Mouse (Mus musculus) hematopoietic stem cell, adult 5-6 weeks (primary cell): Measurements from ENCODE around the gene Ldhc. TPM values are rescaled to one million over a fixed set of nuclear protein-coding genes. Genes with fewer than 3 reads are reported as not detected.

Source experiments
- ATAC-seq, 2 experiments: fragments of 125-278 bp in 1 of 2; replicated peaks in 1 of 2; 2 replicates each; pipeline ENCODE4 v1.8.0; 2016 to 2017; ENCODE audit warnings: inconsistent platforms in 2 of 2, mild to moderate bottlenecking in 2 of 2, moderate number of reproducible peaks in 2 of 2, low read depth in 1 of 2, moderate TSS enrichment in 1 of 2; ENCODE audit not compliant: low FRiP score in 2 of 2, poor library complexity in 2 of 2, severe bottlenecking in 2 of 2, insufficient read depth in 1 of 2, low TSS enrichment in 1 of 2
- total RNA-seq: library from RNA; stranded (forward); fragments of 172-1452, 232-1000 nt; gene quantifications from 2 replicates; pipeline ENCODE4 v1.2.3, GENCODE M21; 2017

Gene Ldhc
- total RNA-seq, 1 experiment from 2014 or later: not detected

- peak in 1 of 2 experiments; percentile 11; a peak in 1 of 4 replicates for ATAC-seq
These were observed 21.6 kb upstream of the Ldhc start for GRCm38 (mm10) chr7:46839446-46839845.

- no peak for ATAC-seq
These were observed 21.1 kb upstream of the Ldhc start for GRCm38 (mm10) chr7:46839861-46840260.

GRCm38 (mm10) chr7:46840326-46840725 is 20.7 kb upstream of the Ldhc start:
- ATAC-seq: no peak

GRCm38 (mm10) chr7:46840787-46841525 is 20.0 kb upstream of the Ldhc start, which contains the start of gene Ldha:
TSS of gene Ldha (plus strand) at chr7:46841475.
- ATAC-seq: no peak

- ATAC-seq: no peak
These were observed 18.7 kb upstream of the Ldhc start for GRCm38 (mm10) chr7:46842278-46842677.

- no peak for ATAC-seq
These were observed 17.4 kb upstream of the Ldhc start for GRCm38 (mm10) chr7:46843576-46843975.

GRCm38 (mm10) chr7:46845211-46845977 is 15.6 kb upstream of the Ldhc start:
- ATAC-seq: peak; percentile 70 to 79

GRCm38 (mm10) chr7:46845978-46846485 is 15.0 kb upstream of the Ldhc start:
- peak; percentile 54 to 55 for ATAC-seq

GRCm38 (mm10) chr7:46846486-46847244 is 14.3 kb upstream of the Ldhc start:
- ATAC-seq: peak; percentile 46 to 47

- no peak for ATAC-seq
These were observed 11.7 kb upstream of the Ldhc start for GRCm38 (mm10) chr7:46849287-46849686.

GRCm38 (mm10) chr7:46851026-46851425 is 10.0 kb upstream of the Ldhc start:
- no peak for ATAC-seq

- no peak for ATAC-seq
These were observed 8.3 kb upstream of the Ldhc start for GRCm38 (mm10) chr7:46852666-46853065.

- no peak for ATAC-seq
These were observed 7.6 kb upstream of the Ldhc start for GRCm38 (mm10) chr7:46853365-46853764.

GRCm38 (mm10) chr7:46855866-46856560 is 5.0 kb upstream of the Ldhc start:
- no peak for ATAC-seq

GRCm38 (mm10) chr7:46857436-46857835 is 3.6 kb upstream of the Ldhc start:
- no peak for ATAC-seq

- ATAC-seq: no peak
These were observed 2.0 kb upstream of the Ldhc start for GRCm38 (mm10) chr7:46859031-46859430.

GRCm38 (mm10) chr7:46871988-46872387 is 11.0 kb downstream of the Ldhc start:
- ATAC-seq: peak; percentile 83 to 86
